Mouse (Mus musculus): ENCODE data around the gene Gm48551.

DNA sequence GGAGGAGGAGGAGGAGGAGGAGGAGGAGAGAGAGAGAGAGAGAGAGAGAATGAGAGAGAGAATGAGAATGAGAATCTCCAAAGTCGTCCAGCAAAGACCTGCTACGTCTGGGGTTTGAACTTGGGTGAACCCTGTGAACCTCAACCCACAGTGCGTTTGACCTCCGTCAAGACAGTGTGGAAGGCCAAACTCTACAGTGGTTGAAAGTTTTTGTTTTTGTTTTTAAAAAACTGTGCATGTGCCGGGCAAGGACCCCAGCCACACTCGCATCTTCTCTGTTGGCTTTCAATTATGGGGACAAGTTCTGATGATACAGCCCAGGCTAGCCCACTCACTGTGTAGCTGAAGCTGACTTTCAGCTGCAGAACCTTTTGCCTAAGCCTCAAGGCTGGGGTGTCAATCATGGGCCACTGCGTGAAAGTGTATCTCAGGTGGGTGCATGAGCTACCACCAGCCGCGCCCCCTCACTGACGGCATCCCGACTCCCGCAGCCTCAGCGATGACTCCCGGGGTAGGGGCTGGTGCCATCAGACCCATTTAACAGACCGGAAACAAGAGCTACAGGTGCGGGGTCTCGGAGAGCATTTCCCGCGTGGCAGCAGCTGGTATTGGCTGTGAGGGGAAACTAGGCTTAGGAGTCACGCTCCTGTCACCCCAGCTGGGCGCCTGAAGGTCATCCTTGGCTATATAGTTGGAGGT, 48.1 kb downstream of the Gm48551 start:
- no peak for TF ChIP-seq CTCF (IDR thresholded peaks at IDR 0.05; ENCODE audit: low read depth)
- no peak for TF ChIP-seq EP300 (optimal IDR thresholded peaks at IDR 0.05)
